Mouse (Mus musculus): ENCODE results near the gene Slc2a4. TPM values are rescaled to one million over a fixed set of nuclear protein-coding genes. Genes with fewer than 3 reads are reported as not detected.

The Slc2a4 gene
- polyA plus RNA-seq, 1 experiment from 2014 or later = 22.4 TPM

GRCm38 (mm10) chr11:69927501-69927900 lies 20.5 kb downstream of the Slc2a4 start:
- Histone ChIP-seq H3K27ac (ENCODE audit: low read length) (no peak overlapping the region), H3K27me3 (ENCODE audit: insufficient read depth, low read length) (no peaks in the 10 kb centered on the region), H3K36me3 (ENCODE audit: insufficient read depth, low read length) (no peaks in the 10 kb centered on the region), H3K9me3 (ENCODE audit: low read length) (no peaks in the 10 kb centered on the region), H3K9ac (replicated peaks; ENCODE audit: low read length) (no peak overlapping the region), H3K4me1 (ENCODE audit: insufficient read depth, low read length) (peaks cover 5% of the 10 kb centered on the region; the same call in 1 of the 2 replicates), H3K4me2 (replicated peaks; ENCODE audit: low read depth, low read length) (no peak overlapping the region), H3K4me3 (ENCODE audit: low read length) (no peak overlapping the region)
- WGBS = 99% methylated on average over 2 of the region's 2 CpGs
- ATAC-seq (ENCODE audit: low FRiP score, low TSS enrichment) = no peak

- Histone ChIP-seq H3K4me3 (ENCODE audit: low read length) (no peak overlapping the region), H3K4me2 (replicated peaks; ENCODE audit: low read depth, low read length) (0 out of 2 replicates have a peak overlapping the region, but pooled peaks have one; percentile 57), H3K9ac (replicated peaks; ENCODE audit: low read length) (peak overlapping the region; percentile 76; the same call in 1 of the 2 replicates), H3K27me3 (ENCODE audit: insufficient read depth, low read length) (no peaks in the 10 kb centered on the region), H3K27ac (ENCODE audit: low read length) (peak overlapping the region; percentile 97), H3K36me3 (ENCODE audit: insufficient read depth, low read length) (peaks cover 11% of the 10 kb centered on the region), H3K4me1 (ENCODE audit: insufficient read depth, low read length) (peaks cover 23% of the 10 kb centered on the region), H3K9me3 (ENCODE audit: low read length) (no peaks in the 10 kb centered on the region)
- no peak for ATAC-seq (ENCODE audit: low FRiP score, low TSS enrichment)
- WGBS = 60% methylated on average over 3 of the region's 3 CpGs
These were observed 25.2 kb downstream of the Slc2a4 start for GRCm38 (mm10) chr11:69922796-69923195.

DNA sequence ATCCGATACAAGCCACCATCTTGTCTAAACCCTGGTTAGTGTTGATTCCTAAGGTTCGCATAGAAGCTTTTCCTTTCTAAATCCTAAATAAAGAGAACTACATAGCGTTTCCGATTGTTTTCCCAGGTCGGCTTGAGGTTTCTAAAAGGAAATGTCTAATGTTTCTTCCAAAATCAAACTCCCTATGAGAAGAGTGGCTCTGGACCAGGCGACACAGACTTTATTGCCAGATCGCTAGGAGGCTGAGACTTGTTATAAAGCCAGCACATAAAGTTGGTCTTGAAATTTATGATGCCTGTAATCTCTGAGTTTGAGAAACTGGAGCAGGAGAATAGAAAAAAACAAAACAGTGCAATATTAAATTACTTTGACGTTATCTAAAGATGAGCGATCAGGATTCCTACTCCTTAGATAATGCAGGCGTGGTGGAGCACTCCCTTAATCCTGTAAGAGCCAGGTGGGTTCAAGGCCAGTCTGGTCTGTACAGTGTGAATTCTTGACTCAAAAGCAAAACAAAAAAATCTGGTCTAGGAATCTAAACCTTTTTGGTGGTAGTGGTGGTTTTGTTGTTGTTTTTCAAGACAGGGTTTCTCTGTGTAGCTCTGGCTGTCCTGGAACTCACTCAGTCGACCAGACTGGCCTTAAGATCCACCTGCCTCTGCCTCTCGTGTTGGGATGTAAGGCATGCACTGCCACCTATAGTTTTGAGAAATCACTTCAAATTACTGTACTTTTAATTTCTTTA lies 25.8 kb downstream of the Slc2a4 start:
- Histone ChIP-seq H3K4me3 (ENCODE audit: low read length) (peak overlapping the region; percentile 95), H3K9me3 (ENCODE audit: low read length) (no peaks in the 10 kb centered on the region), H3K9ac (replicated peaks; ENCODE audit: low read length) (peak overlapping the region; percentile 76), H3K4me2 (replicated peaks; ENCODE audit: low read depth, low read length) (peak overlapping the region; percentile 57), H3K27me3 (ENCODE audit: insufficient read depth, low read length) (no peaks in the 10 kb centered on the region), H3K36me3 (ENCODE audit: insufficient read depth, low read length) (peaks cover 17% of the 10 kb centered on the region), H3K4me1 (ENCODE audit: insufficient read depth, low read length) (peaks cover 23% of the 10 kb centered on the region), H3K27ac (ENCODE audit: low read length) (peak overlapping the region; percentile 97)
- 2% methylated on average over 12 of the region's 12 CpGs for WGBS
- ATAC-seq (ENCODE audit: low FRiP score, low TSS enrichment) = no peak

DNA sequence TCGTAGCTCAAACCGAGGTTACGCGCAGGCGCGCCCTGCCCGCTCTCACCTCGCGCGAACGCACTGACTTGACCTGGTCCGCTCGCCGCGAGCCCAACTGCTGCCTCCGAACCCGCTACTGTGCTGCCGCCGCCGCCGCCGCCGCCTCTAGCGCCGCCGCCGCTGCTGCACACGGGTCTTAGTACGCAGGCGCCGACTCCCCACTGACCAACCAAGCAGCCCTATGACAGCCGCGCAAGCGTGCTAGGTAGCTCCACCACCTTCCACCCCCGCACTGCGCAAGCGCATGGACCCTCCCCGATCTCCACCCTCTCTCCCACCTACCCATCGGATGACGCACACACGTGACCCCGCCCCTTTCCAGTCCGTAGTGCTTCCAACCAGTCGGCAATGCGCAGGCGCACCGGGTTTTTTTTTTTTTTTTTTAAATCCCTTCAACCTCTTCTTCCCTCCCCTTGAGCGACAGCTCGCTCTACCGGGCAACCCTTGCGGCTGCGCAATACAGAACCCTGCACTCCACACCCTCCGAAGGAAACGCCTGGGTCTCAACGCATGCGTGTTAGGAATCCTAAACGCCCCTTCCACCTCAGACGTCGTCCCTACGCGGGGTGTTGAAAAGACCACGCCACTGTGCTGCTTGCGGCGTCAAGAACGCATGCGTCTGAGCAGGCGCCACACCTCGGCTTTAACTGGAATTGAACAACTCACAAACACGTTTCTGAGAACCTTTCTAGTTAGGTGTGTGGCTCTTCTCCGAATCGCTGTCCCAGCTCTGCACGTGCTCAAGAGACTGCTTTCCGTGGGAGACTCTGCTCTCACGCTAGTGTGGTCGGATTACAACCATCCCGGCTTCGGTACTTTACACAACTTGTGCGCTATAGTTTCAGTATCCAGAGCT lies 26.6 kb downstream of the Slc2a4 start, which contains the start of gene Eif5a:
Gene Eif5a, minus strand, starts transcription at position 845 of the 898 bp plus-strand sequence.
- ATAC-seq (ENCODE audit: low FRiP score, low TSS enrichment) = peak; percentile 97
- Histone ChIP-seq H3K36me3 (ENCODE audit: insufficient read depth, low read length) (peaks cover 21% of the 10 kb centered on the region), H3K4me2 (replicated peaks; ENCODE audit: low read depth, low read length) (peak within 1 kb of the TSS; percentile 91), H3K27ac (ENCODE audit: low read length) (peak within 1 kb of the TSS; percentile 97), H3K4me3 (ENCODE audit: low read length) (peak within 1 kb of the TSS; percentile 95), H3K27me3 (ENCODE audit: insufficient read depth, low read length) (no peaks in the 10 kb centered on the region), H3K4me1 (ENCODE audit: insufficient read depth, low read length) (peaks cover 23% of the 10 kb centered on the region), H3K9ac (replicated peaks; ENCODE audit: low read length) (peak within 1 kb of the TSS; percentile 98), H3K9me3 (ENCODE audit: low read length) (no peaks in the 10 kb centered on the region)
- WGBS = under 1% methylated on average over 78 of the region's 78 CpGs

DNA sequence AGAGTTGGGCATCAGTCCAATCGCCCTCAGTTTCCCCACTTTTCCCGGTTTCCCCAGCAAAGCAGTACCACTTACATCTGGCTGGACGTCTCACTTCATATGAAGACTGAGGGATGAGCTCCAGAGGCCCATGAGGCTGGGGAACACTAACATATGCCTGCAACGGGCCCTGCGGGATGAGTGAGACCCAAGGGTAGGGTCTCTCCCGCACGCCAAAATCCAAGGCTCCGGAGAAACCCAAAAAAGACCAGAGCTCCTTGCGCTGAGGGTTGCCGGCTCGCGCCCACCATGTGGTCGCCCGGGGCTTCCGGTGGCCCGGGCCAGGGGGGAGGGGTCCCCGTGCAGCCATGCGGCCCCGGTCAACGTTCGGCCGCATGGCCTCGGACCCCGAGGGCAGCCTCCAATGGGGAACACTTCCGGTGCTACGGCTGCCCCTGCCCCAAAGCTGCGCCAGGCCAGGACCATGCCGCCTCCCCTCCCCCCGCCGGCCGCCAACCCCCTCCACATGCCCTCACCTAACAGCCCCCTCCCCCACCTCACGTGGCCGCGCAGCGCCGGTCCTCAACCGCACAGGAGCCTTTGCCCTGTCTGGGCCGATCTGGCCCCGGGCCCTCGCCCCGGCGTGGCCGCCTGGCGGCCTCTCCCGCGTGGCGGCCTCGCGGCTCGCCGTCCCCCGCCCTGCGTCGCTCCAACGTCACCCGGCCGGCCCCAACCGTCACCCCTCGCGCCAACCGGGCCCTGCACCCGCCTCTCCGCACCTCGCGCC lies 27.5 kb downstream of the Slc2a4 start:
- peaks cover 32% of the 10 kb centered on the region for H3K4me1 ChIP-seq (ENCODE audit: insufficient read depth, low read length)
- H3K9ac ChIP-seq (replicated peaks; ENCODE audit: low read length) = peak overlapping the region; percentile 98
- H3K9me3 ChIP-seq (ENCODE audit: low read length) = no peaks in the 10 kb centered on the region
- no peaks in the 10 kb centered on the region for H3K27me3 ChIP-seq (ENCODE audit: insufficient read depth, low read length)
- peak overlapping the region; percentile 91 for H3K4me2 ChIP-seq (replicated peaks; ENCODE audit: low read depth, low read length)
- peak overlapping the region; percentile 92 for H3K27ac ChIP-seq (ENCODE audit: low read length)
- peak; percentile 14 for ATAC-seq (ENCODE audit: low FRiP score, low TSS enrichment)
- peak overlapping the region; percentile 95 for H3K4me3 ChIP-seq (ENCODE audit: low read length)
- under 1% methylated on average over 32 of the region's 65 CpGs for WGBS
- H3K36me3 ChIP-seq (ENCODE audit: insufficient read depth, low read length) = peaks cover 29% of the 10 kb centered on the region

- Histone ChIP-seq H3K4me1 (ENCODE audit: insufficient read depth, low read length) (peaks cover 39% of the 10 kb centered on the region), H3K9ac (replicated peaks; ENCODE audit: low read length) (peak overlapping the region; percentile 98), H3K36me3 (ENCODE audit: insufficient read depth, low read length) (peaks cover 34% of the 10 kb centered on the region), H3K4me2 (replicated peaks; ENCODE audit: low read depth, low read length) (peak overlapping the region; percentile 91), H3K4me3 (ENCODE audit: low read length) (peak overlapping the region; percentile 95), H3K9me3 (ENCODE audit: low read length) (no peaks in the 10 kb centered on the region), H3K27me3 (ENCODE audit: insufficient read depth, low read length) (no peaks in the 10 kb centered on the region), H3K27ac (ENCODE audit: low read length) (peak overlapping the region; percentile 92)
- ATAC-seq (ENCODE audit: low FRiP score, low TSS enrichment) = no peak
- 0% methylated on average over 17 of the region's 17 CpGs for WGBS
These were observed 28.2 kb downstream of the Slc2a4 start for GRCm38 (mm10) chr11:69919661-69920265.

DNA sequence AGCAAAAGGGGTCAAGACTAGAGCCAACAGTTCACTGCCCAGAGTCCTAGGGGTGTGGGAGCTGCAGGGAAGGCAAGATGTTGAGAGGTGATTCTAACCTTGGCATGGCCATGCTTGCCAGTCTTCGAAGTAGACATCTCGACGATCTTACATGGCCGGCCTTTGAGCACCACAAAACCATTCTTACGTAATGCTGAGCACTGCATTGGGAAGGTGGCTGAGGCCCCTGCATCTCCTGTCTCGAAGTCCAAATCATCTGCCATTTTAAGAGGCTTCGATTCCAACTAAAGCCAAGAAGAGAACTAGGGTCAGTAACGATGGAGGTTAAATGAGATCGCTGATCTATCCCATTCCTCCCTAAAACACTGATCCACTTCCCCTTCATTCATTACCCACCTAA lies 28.9 kb downstream of the Slc2a4 start:
- Histone ChIP-seq H3K4me1 (ENCODE audit: insufficient read depth, low read length) (peaks cover 42% of the 10 kb centered on the region), H3K27ac (ENCODE audit: low read length) (peak overlapping the region; percentile 92; the same call in 1 of the 2 replicates), H3K9ac (replicated peaks; ENCODE audit: low read length) (peak overlapping the region; percentile 98), H3K27me3 (ENCODE audit: insufficient read depth, low read length) (no peaks in the 10 kb centered on the region), H3K9me3 (ENCODE audit: low read length) (no peaks in the 10 kb centered on the region), H3K4me3 (ENCODE audit: low read length) (peak overlapping the region; percentile 95), H3K4me2 (replicated peaks; ENCODE audit: low read depth, low read length) (peak overlapping the region; percentile 91), H3K36me3 (ENCODE audit: insufficient read depth, low read length) (peaks cover 34% of the 10 kb centered on the region)
- 78% methylated on average over 9 of the region's 9 CpGs for WGBS
- no peak for ATAC-seq (ENCODE audit: low FRiP score, low TSS enrichment)

- H3K36me3 ChIP-seq (ENCODE audit: insufficient read depth, low read length) = peaks cover 36% of the 10 kb centered on the region
- H3K27ac ChIP-seq (ENCODE audit: low read length) = no peak overlapping the region
- H3K4me3 ChIP-seq (ENCODE audit: low read length) = no peak overlapping the region
- H3K9me3 ChIP-seq (ENCODE audit: low read length) = no peaks in the 10 kb centered on the region
- H3K4me1 ChIP-seq (ENCODE audit: insufficient read depth, low read length) = peaks cover 47% of the 10 kb centered on the region
- no peak overlapping the region for H3K9ac ChIP-seq (replicated peaks; ENCODE audit: low read length)
- 85% methylated on average over 5 of the region's 5 CpGs for WGBS
- H3K27me3 ChIP-seq (ENCODE audit: insufficient read depth, low read length) = no peaks in the 10 kb centered on the region
- H3K4me2 ChIP-seq (replicated peaks; ENCODE audit: low read depth, low read length) = no peak overlapping the region
- ATAC-seq (ENCODE audit: low FRiP score, low TSS enrichment) = no peak
These were observed 29.9 kb downstream of the Slc2a4 start for GRCm38 (mm10) chr11:69918118-69918517.

DNA sequence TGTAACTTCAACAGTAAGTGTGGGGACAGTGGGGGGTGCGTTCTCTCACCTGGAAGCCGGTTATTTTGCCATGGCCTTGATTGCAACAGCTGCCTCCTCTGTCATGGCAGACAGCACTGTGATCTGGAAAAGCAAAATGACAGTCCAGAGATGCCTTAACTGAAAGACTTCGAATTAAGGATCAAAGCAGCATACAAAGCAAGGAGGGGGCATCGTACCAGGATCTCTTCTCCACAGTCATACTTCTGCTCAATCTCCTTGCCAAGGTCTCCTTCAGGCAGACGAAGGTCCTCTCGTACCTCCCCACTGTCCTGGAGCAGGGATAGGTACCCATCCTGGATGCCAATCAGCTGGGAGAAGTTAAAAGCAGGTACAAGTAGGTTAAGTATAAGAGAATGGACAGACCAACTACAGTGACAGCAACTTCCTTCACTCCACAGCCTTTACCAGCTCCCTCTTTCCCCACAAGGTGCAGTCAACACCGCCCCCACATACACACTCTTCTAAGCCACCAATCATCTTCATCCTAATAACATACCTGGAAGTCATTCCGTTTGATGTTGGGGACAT lies 30.5 kb downstream of the Slc2a4 start:
- H3K4me3 ChIP-seq (ENCODE audit: low read length) = no peak overlapping the region

More for the DNA sequence above, 30.5 kb downstream of the Slc2a4 start:
- Histone ChIP-seq H3K9me3 (ENCODE audit: low read length) (no peaks in the 10 kb centered on the region), H3K4me2 (replicated peaks; ENCODE audit: low read depth, low read length) (no peak overlapping the region), H3K27me3 (ENCODE audit: insufficient read depth, low read length) (no peaks in the 10 kb centered on the region), H3K9ac (replicated peaks; ENCODE audit: low read length) (no peak overlapping the region), H3K4me1 (ENCODE audit: insufficient read depth, low read length) (peaks cover 43% of the 10 kb centered on the region), H3K36me3 (ENCODE audit: insufficient read depth, low read length) (peaks cover 42% of the 10 kb centered on the region), H3K27ac (ENCODE audit: low read length) (no peak overlapping the region)
- WGBS = 85% methylated on average over 8 of the region's 8 CpGs
- no peak for ATAC-seq (ENCODE audit: low FRiP score, low TSS enrichment)

Measured in kidney, embryonic 16.5 days (tissue).